Mouse (Mus musculus) gastrocnemius, postnatal 36 days (tissue): ENCODE data around the gene Sphk1. TPM values are rescaled to one million over a fixed set of nuclear protein-coding genes. Genes with fewer than 3 reads are reported as not detected.

ENCODE experiments used
- DNase-seq, 2 experiments: peaks; one replicate each; pipeline ENCODE4 v3.0.0; 2022
- intact Hi-C: fragments of 180-260 bp; cut with DNase I; formaldehyde crosslinking; loops from one replicate; pipeline ENCODE4 v1.15.1; 2025
- total RNA-seq, 2 experiments: library from RNA; stranded (reverse); gene quantifications; 2 replicates each; pipeline ENCODE4 v1.2.3; 2021

Gene Sphk1
- total RNA-seq, 2 experiments from 2014 or later: 0.35 to 1.4 TPM

DNA sequence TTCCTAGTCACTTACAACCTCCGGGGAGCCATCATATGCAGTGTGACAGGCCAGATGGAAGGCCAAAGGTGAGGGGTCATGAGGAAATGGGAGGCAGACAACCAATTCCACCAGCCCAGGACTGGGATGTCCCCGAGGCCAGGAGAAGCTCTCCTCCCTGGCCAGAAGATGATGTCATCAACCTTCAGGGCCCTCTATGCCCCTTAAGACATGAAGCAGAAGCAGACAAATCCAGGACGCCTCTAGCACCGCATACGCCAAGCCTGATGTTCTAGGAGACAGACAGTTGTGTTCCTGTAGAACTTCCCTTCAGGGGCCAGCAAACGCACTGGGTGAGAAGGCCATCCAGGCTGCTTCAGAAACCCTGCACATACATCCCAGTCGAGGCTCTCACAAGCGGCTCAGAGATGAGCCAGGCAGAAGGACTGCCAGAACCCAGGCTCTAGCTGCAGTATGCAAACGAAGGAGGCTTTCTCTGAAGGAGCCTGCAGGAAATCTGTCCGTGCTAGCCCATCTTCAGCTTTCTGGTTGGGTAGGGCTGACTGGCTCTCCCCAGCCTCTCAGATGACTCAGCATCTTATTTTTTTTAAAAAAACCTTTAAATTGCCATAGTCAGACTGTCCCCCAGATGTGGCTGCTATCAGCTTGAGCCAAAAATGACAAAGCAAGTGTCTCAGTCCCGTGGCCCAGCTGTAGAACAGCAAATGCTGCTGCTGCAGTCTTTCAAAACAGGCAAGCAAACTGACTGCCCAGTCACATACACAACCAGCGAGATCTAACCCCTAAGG lies 42.2 kb downstream of the Sphk1 start:
- no peak for DNase-seq
- intact Hi-C loops: no loop called here

DNA sequence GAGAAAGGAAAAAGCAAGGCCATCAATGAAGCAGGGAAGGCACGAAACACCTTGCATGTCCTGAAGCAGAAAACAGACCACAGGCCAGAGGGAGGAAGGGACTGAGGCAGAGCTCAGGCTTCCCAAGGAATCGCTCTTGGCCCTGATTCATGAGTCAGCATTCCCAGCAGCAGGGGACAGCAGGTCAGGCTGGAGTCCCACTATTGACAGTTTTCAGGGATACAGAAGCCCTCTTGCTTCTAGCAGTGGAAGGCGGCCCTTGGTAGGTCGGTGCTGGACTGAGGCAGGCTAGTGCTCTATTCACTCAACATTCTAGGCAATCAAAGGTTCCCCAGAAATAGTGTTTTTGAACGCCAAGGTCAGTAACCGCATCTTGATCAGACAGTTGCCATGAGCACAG lies 43.8 kb downstream of the Sphk1 start:
- intact Hi-C loops: no loop called here
- no peak for DNase-seq

DNA sequence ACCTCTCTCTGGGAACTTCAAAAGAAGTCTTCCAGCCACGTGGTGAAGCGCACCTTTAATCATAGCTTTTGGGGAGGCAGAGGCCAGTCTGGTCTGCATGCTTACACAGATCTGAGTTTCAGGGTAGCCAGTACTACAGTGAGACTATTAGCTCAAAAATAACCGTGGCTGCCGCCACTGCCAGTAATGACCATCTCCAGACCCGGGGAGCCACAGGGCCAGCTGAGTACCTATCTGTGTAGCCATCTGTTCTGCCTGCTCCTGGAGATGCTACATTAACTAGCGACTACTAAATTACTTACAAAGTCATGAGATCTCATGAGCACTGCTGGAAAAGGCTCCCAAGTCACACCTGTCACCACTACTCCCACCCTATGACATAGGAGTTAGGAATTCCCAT lies 44.3 kb downstream of the Sphk1 start:
- intact Hi-C loops: no loop called here
- no peak for DNase-seq

DNA sequence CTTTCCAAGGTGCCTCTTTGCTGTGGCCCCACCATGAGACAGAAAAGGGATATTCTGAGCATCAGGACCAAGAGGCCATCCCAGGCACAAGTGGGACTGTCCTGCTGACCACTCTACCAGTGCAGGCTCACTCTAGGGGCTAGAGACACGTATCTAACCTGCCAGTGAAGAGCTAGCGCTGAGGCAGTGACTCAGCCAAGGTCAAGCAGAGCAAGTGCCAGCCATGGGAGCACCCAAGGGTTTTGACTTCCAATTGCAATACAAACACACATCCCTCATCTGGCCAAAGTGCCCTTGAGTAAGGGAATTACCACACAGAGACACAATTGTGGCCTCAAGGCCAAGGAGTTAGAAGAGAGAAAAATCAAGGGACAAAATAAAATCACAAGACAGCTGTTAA lies 44.7 kb downstream of the Sphk1 start:
- intact Hi-C loops: no loop called here
- DNase-seq: no peak

DNA sequence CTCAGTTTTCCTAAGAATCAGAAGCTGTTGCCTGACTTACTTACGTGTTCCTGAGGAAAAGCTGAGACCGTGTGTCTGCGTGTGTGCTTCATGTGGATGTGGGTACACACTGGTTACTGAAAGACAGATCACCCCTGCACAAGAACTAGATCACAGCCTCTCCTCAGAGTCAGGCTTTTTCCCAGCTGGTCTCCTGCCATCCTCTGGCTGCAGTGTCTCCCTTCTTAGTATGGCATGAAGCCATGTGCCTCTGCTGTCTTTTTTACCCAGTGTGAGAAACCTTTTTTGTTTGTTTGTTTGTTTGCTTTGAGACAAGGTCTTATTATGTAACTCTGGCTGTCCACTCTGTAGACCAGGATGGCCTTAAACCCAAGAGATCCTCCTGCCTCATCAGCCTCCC lies 48.6 kb downstream of the Sphk1 start:
- no peak for DNase-seq
- intact Hi-C loops: no loop called here

DNA sequence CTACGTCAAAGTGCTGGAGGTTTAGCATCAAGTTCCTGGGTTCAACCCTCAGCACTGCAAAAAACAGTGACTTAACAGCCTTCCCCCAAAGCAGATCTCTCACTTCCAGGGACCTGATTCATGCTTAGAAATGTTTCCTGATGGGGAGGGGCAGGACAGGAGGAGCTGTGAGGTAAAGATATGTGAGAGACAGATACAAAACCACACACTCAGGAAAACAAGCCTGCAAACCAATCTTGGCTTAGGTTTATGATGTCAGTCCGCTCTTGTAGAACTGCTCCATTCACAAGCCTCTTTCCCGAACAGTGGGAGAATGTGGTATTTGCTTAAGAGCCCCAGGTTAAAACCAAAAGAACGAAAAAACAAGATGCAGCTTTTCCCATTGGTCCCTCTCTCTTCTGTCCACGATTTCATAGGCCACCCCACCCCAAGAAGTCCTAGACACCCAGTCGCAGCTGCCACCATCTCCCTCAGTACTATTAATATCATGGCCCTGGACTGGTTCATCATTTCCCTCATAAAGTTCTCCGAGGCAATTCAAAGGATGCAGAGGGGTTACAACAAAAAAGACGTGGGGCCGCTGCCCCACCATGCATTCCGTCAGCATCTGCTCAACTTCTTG lies 49.4 kb downstream of the Sphk1 start:
- no peak for DNase-seq
- intact Hi-C loops: no loop called here

DNA sequence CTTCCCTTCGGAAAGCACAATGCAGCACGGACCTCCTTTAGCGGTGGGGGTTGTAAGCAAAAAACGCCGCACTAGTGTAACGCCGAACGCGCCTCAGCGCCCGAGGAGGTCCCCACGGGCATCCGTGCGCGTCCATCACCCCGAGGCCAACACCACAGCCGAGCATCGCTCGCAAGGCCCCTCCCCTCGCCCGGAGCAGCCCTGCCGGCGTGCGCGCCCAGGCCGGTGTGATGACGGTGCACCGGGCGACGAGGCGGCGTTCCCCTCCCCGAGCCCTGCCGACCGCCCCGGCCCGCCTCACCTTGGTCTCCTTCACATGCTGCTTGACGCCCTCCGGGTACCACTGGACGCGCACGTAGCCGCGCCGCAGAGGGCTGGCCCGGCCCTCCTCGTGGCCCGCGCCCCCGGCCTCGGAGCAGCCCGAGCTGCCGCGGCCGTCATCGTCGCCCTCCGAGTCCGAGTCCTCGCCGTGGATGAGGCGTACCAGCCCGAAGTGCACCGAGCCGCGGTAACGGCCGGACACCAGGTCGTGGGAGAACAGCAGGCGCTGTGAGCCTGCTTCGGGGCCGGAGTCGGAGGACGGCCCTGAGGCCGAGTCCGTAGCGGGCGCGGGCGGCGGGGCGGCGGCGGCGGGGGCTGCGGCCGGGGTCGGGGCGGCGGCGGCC lies 50.1 kb downstream of the Sphk1 start:
- peak in 1 of 2 experiments; percentile 47 for DNase-seq
- intact Hi-C loops: no loop called here

DNA sequence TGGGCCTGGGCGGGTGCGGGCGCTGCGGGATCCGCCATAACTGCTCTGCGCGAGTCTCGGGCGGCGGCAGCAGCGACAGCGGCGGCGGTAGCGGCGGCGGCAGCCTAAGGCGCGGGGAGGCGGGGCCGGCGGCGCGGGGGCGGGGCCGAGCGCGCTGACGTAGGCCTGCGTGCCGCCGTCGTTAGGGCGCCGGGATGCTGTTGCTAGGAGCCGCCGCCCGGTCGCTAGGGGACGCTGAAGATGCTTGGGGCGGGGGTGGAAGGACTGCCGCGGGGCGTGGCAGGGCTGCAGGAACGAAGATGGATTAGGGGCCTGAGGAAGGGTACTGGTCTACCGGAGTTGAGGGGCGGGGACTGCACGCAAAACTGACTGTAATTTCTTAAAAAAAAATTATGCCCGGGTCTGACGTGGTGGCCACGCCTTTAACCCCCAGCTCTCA lies 50.7 kb downstream of the Sphk1 start, which contains the start of gene Ube2o:
Gene Ube2o (minus strand): TSS at position 72 of the 439 bp plus-strand sequence.
- intact Hi-C loops: no loop called here
- peak; percentile 75 to 81 for DNase-seq

DNA sequence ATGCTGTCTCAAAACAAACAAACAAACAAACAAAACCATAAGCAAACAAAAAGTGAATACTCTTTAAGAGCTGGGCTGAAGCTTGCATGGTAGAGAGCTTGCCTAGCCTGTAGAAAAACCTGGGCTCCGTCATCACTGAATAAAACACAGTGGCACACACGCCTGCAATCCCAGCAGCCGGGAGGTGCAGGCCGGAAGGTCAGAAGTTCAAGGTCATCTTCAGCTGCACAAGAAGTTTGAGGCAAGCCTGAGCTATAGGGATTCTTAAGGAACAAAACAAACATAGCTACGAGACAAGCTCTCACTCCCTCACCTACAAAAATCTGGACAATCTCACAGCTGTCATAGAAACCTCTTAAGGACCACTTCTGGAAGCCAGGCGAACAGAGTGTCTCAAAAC lies 55.0 kb downstream of the Sphk1 start:
- intact Hi-C loops: loop anchor here (2.0 to 5.0 kb wide), 2 partner anchors 43 to 227 kb away; no protein-coding TSS in a partner anchor
- DNase-seq: no peak

Other genes with a start within 250 kb of the Sphk1 start
- under 1 TPM; 0.12 to 0.31 TPM for gene Galr2, start 250.0 kb upstream of the Sphk1 start, total RNA-seq
- 10 to 100 TPM; 85.9 to 94.8 TPM for gene Exoc7, start 223.7 kb upstream of the Sphk1 start, total RNA-seq
- not detected for gene Foxj1, start 195.5 kb upstream of the Sphk1 start, total RNA-seq
- 10 to 100 TPM; 23.0 to 24.5 TPM for gene Rnf157, start 117.9 kb upstream of the Sphk1 start, total RNA-seq
- gene Ubald2, start 96.8 kb upstream of the Sphk1 start, total RNA-seq: 10 to 100 TPM; 41.8 to 56.5 TPM
- under 1 TPM in 1 of 2 experiments, not detected in 1; 0.05 TPM for gene Qrich2, start 64.7 kb upstream of the Sphk1 start, total RNA-seq
- gene Prpsap1, start 36.7 kb upstream of the Sphk1 start, total RNA-seq: 10 to 100 TPM; 12.6 to 14.1 TPM
- gene Ube2o, start 50.5 kb downstream of the Sphk1 start, total RNA-seq: 10 to 100 TPM; 18.4 to 20.4 TPM
- not detected for gene Aanat, start 55.5 kb downstream of the Sphk1 start, total RNA-seq
- gene Rhbdf2, start 96.1 kb downstream of the Sphk1 start, total RNA-seq: 10 to 100 TPM in 1 of 2 experiments, 1 to 10 TPM in 1; 9.4 to 10.2 TPM
- under 1 TPM; 0.46 to 0.74 TPM for gene Prcd, start 122.6 kb downstream of the Sphk1 start, total RNA-seq
- gene Cygb, start 123.4 kb downstream of the Sphk1 start, total RNA-seq: 10 to 100 TPM in 1 of 2 experiments, 1 to 10 TPM in 1; 8.4 to 13.6 TPM
- not detected for gene St6galnac1, start 244.6 kb downstream of the Sphk1 start, total RNA-seq